Mouse (Mus musculus) liver, adult 2 months (tissue): ENCODE measurements around the gene Wdpcp. TPM values are rescaled to one million over a fixed set of nuclear protein-coding genes. Genes with fewer than 3 reads are reported as not detected.

Experiments used
- DNase-seq: peaks from one replicate; pipeline ENCODE4 v3.0.0-alpha.2; 2011; ENCODE audit warnings: low read depth, low spot score; ENCODE audit errors: extremely low read depth
- H3K27ac ChIP-seq: fragments of 200-500 bp; replicated peaks from 2 replicates; pipeline ENCODE4 v1.5.1; 2012; ENCODE audit warnings: low read depth, mild to moderate bottlenecking, control low read depth, inconsistent platforms, low read length; ENCODE audit not compliant: insufficient read depth
- H3K27me3 ChIP-seq: fragments of 200-500 bp; 2 replicates; pipeline ENCODE4 v1.6.1; 2012; ENCODE audit warnings: mild to moderate bottlenecking, moderate library complexity, low read length, inconsistent platforms; ENCODE audit not compliant: control insufficient read depth, insufficient read depth
- H3K36me3 ChIP-seq: fragments of 200-500 bp; 2 replicates; pipeline ENCODE4 v1.6.1; 2012; ENCODE audit warnings: low read length, inconsistent platforms; ENCODE audit not compliant: control insufficient read depth, insufficient read depth
- H3K4me1 ChIP-seq: fragments of 200-500 bp; 2 replicates; pipeline ENCODE4 v1.6.1; 2011; ENCODE audit warnings: low read length; ENCODE audit not compliant: control insufficient read depth, insufficient read depth
- H3K4me3 ChIP-seq: fragments of 200-500 bp; 2 replicates; pipeline ENCODE4 v1.5.1; 2011; ENCODE audit warnings: low read depth, mild to moderate bottlenecking, control low read depth, low read length, moderate library complexity; ENCODE audit not compliant: insufficient read depth
- H3K79me2 ChIP-seq: fragments of 200-500 bp; 2 replicates; pipeline ENCODE4 v1.6.1; 2012; ENCODE audit warnings: inconsistent platforms, mild to moderate bottlenecking, low read length, moderate library complexity; ENCODE audit not compliant: control insufficient read depth, insufficient read depth
- H3K9ac ChIP-seq: fragments of 200-500 bp; 2 replicates; pipeline ENCODE4 v1.6.1; 2012; ENCODE audit warnings: low read depth, mild to moderate bottlenecking, control low read depth, inconsistent platforms, low read length
- CTCF ChIP-seq: fragments of 200-500 bp; IDR thresholded peaks from 2 replicates; pipeline ENCODE4 v1.5.1; 2011; ENCODE audit warnings: low read depth, low read length, control low read depth
- POLR2A ChIP-seq: fragments of 200-500 bp; IDR thresholded peaks from 2 replicates; pipeline ENCODE4 v1.6.1; 2011; ENCODE audit warnings: low read length, control low read depth; ENCODE audit not compliant: insufficient read depth; ENCODE audit errors: extremely low read depth
- WGBS: fragments of 180-500 bp; shearing (Covaris S2); methylation state at CpG from one replicate; pipeline ENCODE4 v1.1.7; 2018; 5-methylcytosine and 5-hydroxymethylcytosine counted together
- polyA plus RNA-seq: library from polyadenylated mRNA; depleted of rRNA; stranded (reverse); fragments of >200 nt; gene quantifications from 2 replicates; pipeline ENCODE4 v1.2.3, GENCODE M21; 2012
- total RNA-seq: library from RNA; depleted of rRNA; stranded (reverse); fragments of >200 nt; gene quantifications from 2 replicates; pipeline ENCODE4 v1.2.3, GENCODE M21; 2014

Gene Wdpcp
- total and polyA plus RNA-seq, 2 experiments = 0.94 to 4.8 TPM

GRCm38 (mm10) chr11:21726329-21726728 is 154.3 kb downstream of the Wdpcp start:
- no peaks in the 10 kb centered on the region for H3K27me3 ChIP-seq
- TF ChIP-seq POLR2A (no peak), CTCF (no peak)

DNA sequence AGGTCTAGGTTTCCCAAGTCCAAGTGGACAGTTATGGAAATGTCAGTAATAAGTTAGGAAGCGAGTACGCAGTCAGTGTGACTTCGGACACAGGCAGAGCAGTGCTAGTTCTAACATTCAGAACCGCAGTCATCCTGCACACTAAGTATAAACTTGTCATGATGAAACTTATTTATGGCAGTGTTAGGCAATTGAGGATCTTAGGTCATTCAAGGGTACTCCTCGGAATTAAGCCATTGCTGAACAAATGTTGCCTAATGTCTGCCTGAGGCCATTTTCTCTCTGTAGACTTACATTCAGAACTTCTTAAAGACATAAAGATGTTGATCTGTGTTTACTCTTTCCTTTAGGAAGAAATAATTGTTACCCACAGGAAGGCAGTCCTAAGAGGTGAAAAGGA is 157.0 kb downstream of the Wdpcp start:
- Histone ChIP-seq H3K36me3 (no peaks in the 10 kb centered on the region), H3K27me3 (no peaks in the 10 kb centered on the region), H3K79me2 (no peaks in the 10 kb centered on the region), H3K9ac (no peak overlapping the region), H3K4me1 (peaks cover 3% of the 10 kb centered on the region; the same call in 1 of the 2 replicates), H3K4me3 (no peak overlapping the region), H3K27ac (no peak overlapping the region)
- peak; percentile 44 for DNase-seq
- TF ChIP-seq POLR2A (no peak), CTCF (no peak)
- WGBS = 87% methylated on average over 5 of the region's 5 CpGs

More at GRCm38 (mm10) chr11:21726329-21726728, 154.3 kb downstream of the Wdpcp start:
- Histone ChIP-seq H3K4me1 (peaks cover 6% of the 10 kb centered on the region; the same call in 1 of the 2 replicates), H3K9ac (no peak overlapping the region), H3K79me2 (no peaks in the 10 kb centered on the region), H3K4me3 (no peak overlapping the region), H3K36me3 (no peaks in the 10 kb centered on the region), H3K27ac (no peak overlapping the region)
- 86% methylated on average over 1 of the region's 1 CpGs for WGBS
- no peak for DNase-seq

DNA sequence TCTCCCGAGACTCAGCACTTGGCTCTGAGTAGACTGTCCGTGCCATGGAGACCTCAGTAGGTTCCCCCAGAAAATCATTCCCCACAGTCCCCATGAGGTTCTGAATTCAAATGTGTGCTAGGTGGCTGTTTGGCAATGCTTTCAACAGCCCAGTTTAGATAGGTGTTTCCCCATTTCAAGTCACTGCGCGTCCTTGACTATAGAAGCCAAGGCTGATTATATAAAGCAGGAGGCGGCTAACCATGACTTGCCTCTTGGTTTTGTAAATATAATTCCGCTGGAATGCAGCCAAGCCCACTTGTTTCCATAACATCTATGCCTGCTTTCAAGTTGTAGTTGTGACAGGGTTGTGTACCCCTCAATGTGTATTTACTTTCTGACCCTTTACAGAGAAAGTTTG is 157.9 kb downstream of the Wdpcp start:
- no peak for TF ChIP-seq POLR2A
- TF ChIP-seq CTCF = no peak
- Histone ChIP-seq H3K79me2 (no peaks in the 10 kb centered on the region), H3K4me3 (no peak overlapping the region), H3K36me3 (no peaks in the 10 kb centered on the region), H3K27me3 (no peaks in the 10 kb centered on the region), H3K27ac (no peak overlapping the region), H3K9ac (no peak overlapping the region), H3K4me1 (no peaks in the 10 kb centered on the region)
- WGBS = 87% methylated on average over 6 of the region's 6 CpGs
- DNase-seq = no peak

- 87% methylated on average over 6 of the region's 6 CpGs for WGBS
These were observed 163.2 kb downstream of the Wdpcp start for GRCm38 (mm10) chr11:21735272-21735671.

DNA sequence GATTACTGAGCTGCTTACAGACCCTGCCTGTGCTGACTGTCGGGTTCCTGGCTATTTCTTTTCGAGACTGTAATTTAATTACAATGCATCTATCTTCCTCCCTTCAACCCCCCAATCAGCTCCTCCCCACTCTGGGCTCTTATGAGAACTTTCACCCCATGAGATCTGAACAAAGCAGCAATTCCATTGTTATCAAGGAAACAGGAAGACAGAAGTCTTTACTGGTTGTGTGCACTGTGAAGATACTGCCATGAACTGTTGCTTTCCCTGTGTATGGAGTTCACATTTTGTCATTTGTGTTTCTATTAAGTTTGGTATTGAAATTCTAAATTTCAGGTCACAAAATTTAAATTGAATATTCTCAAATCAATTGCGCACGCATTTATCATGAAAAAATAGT is 177.5 kb downstream of the Wdpcp start:
- DNase-seq = no peak
- WGBS = 85% methylated on average over 4 of the region's 4 CpGs
- no peaks in the 10 kb centered on the region for H3K79me2 ChIP-seq
- no peak for TF ChIP-seq CTCF
- no peak for TF ChIP-seq POLR2A
- H3K9ac ChIP-seq = no peak overlapping the region
- no peak overlapping the region for H3K4me3 ChIP-seq
- H3K4me1 ChIP-seq = no peaks in the 10 kb centered on the region
- no peak overlapping the region for H3K27ac ChIP-seq
- H3K36me3 ChIP-seq = no peaks in the 10 kb centered on the region
- no peaks in the 10 kb centered on the region for H3K27me3 ChIP-seq

More at GRCm38 (mm10) chr11:21735272-21735671, 163.2 kb downstream of the Wdpcp start:
- H3K9ac ChIP-seq = no peak overlapping the region
- H3K27me3 ChIP-seq = no peaks in the 10 kb centered on the region
- H3K36me3 ChIP-seq = no peaks in the 10 kb centered on the region
- no peak for TF ChIP-seq POLR2A
- TF ChIP-seq CTCF = no peak
- H3K27ac ChIP-seq = no peak overlapping the region
- H3K4me3 ChIP-seq = no peak overlapping the region
- DNase-seq = no peak
- H3K4me1 ChIP-seq = no peaks in the 10 kb centered on the region
- H3K79me2 ChIP-seq = no peaks in the 10 kb centered on the region

DNA sequence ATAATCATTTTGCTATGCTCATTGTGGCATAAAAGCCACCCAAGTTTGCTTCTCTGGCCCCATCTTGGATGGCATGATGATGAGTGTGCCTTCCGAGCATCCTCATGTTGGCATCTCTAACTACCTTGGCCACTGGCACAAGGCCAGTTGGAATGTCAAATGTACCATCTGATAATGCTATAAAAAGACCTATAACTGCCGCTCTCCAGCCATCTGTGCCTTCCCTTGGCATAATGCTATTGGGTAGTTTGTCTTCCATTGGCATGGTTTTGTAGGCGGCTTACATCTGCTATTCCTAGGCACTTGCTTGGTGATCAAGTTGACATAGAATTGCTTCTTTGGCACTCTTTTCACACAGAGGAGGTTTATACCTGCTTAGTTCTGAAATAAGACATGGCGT is 191.2 kb downstream of the Wdpcp start:
- Histone ChIP-seq H3K27ac (no peak overlapping the region), H3K4me3 (no peak overlapping the region), H3K79me2 (no peaks in the 10 kb centered on the region), H3K36me3 (no peaks in the 10 kb centered on the region), H3K4me1 (no peaks in the 10 kb centered on the region), H3K9ac (no peak overlapping the region), H3K27me3 (no peaks in the 10 kb centered on the region)
- 90% methylated on average over 4 of the region's 4 CpGs for WGBS
- DNase-seq = no peak
- TF ChIP-seq POLR2A (no peak), CTCF (no peak)
